Mouse (Mus musculus) CH12.LX (cell line): ENCODE data around the gene Golph3.

Experiments
- JUND ChIP-seq: conservative IDR thresholded peaks from 2 replicates; pipeline ENCODE4 v1.6.1; 2011; ENCODE audit warnings: low read depth, low read length, improper control_type of control experiment
- POLR2A ChIP-seq: IDR thresholded peaks from 2 replicates; pipeline ENCODE4 v1.6.1; 2011; ENCODE audit warnings: low read depth, mild to moderate bottlenecking, improper control_type of control experiment, low read length
- POLR2AphosphoS2 ChIP-seq: IDR thresholded peaks from 2 replicates; pipeline ENCODE4 v1.6.1; 2011; ENCODE audit warnings: low read depth, low read length, improper control_type of control experiment
- TCF12 ChIP-seq: IDR thresholded peaks from 2 replicates; pipeline ENCODE4 v1.6.1; 2014; ENCODE audit warnings: low read depth, mild to moderate bottlenecking, inconsistent platforms, low read length, improper control_type of control experiment
- ZNF384 ChIP-seq: IDR thresholded peaks from 2 replicates; pipeline ENCODE4 v1.6.1; 2012; ENCODE audit warnings: low read depth, low read length, improper control_type of control experiment, inconsistent platforms

- TF ChIP-seq POLR2AphosphoS2 (no peak), JUND (no peak), ZNF384 (no peak), POLR2A (no peak), TCF12 (no peak)
Measured at GRCm38 (mm10) chr15:12384679-12385078, 63.4 kb downstream of the Golph3 start.
